Mouse (Mus musculus) forebrain, embryonic 14.5 days (tissue): ENCODE data around the gene Rab11b. TPM values are rescaled to one million over a fixed set of nuclear protein-coding genes. Genes with fewer than 3 reads are reported as not detected.
"Not testable (repeated sequence)": the region's sequence is repeated elsewhere in the genome, so short reads cannot be mapped to it uniquely, and the experiment has no call there.

ENCODE experiments used
- ATAC-seq: fragments of 200-750 bp; cut with Nextera tagmentation; 2 replicates; pipeline ENCODE4 v1.8.0; 2017; ENCODE audit warnings: mild to moderate bottlenecking, moderate library complexity
- DNase-seq: peaks from one replicate; pipeline ENCODE4 v3.0.0-alpha.2; 2015; ENCODE audit warnings: low spot score
- H3K27ac ChIP-seq: fragments of 300-500 bp; sonication (generic); 2 replicates; pipeline ENCODE4 v1.5.1; 2014; ENCODE audit warnings: low read depth, mild to moderate bottlenecking, control low read depth, low read length, moderate library complexity
- H3K27me3 ChIP-seq: fragments of 300-500 bp; sonication (generic); replicated peaks from 2 replicates; pipeline ENCODE4 v1.6.1; 2014; ENCODE audit warnings: low read length, control low read depth, mixed read lengths; ENCODE audit not compliant: control insufficient read depth, insufficient read depth
- H3K36me3 ChIP-seq: fragments of 300-500 bp; sonication (generic); 2 replicates; pipeline ENCODE4 v1.6.1; 2014; ENCODE audit warnings: low read length, control low read depth; ENCODE audit not compliant: control insufficient read depth, insufficient read depth
- H3K4me1 ChIP-seq: fragments of 300-500 bp; sonication (generic); 2 replicates; pipeline ENCODE4 v1.6.1; 2014; ENCODE audit warnings: antibody characterized with exemption, low read length, control low read depth; ENCODE audit not compliant: control insufficient read depth, insufficient read depth
- H3K4me2 ChIP-seq: fragments of 300-500 bp; sonication (generic); 2 replicates; pipeline ENCODE4 v1.6.1; 2014; ENCODE audit warnings: mild to moderate bottlenecking, control low read depth, low read length
- H3K4me3 ChIP-seq: fragments of 300-500 bp; sonication (generic); 2 replicates; pipeline ENCODE4 v1.5.1; 2014; ENCODE audit warnings: low read depth, low read length, control low read depth
- H3K9ac ChIP-seq: fragments of 300-500 bp; sonication (generic); 2 replicates; pipeline ENCODE4 v1.6.1; 2014; ENCODE audit warnings: mild to moderate bottlenecking, low read length, control low read depth, moderate library complexity
- H3K9me3 ChIP-seq: fragments of 300-500 bp; sonication (generic); replicated peaks from 2 replicates; pipeline ENCODE4 v1.6.1; 2016; ENCODE audit warnings: low read length, control low read depth, mixed read lengths; ENCODE audit not compliant: control insufficient read depth
- WGBS: fragments of 180-500 bp; shearing (Covaris S2); extraction: QIAGEN DNeasy Blood & Tissue Kit; methylation state at CpG from one replicate; pipeline ENCODE4 v1.1.7; 2014; 5-methylcytosine and 5-hydroxymethylcytosine counted together
- polyA plus RNA-seq: library from polyadenylated mRNA; unstranded; fragments of >200 nt; fragmentation: Nextera tagmentation; extraction: Ambion mirVana; gene quantifications from 2 replicates; pipeline ENCODE4 v1.2.1, GENCODE M21; 2014

Rab11b gene
- polyA plus RNA-seq, 1 experiment from 2014 or later, result 340 TPM

DNA sequence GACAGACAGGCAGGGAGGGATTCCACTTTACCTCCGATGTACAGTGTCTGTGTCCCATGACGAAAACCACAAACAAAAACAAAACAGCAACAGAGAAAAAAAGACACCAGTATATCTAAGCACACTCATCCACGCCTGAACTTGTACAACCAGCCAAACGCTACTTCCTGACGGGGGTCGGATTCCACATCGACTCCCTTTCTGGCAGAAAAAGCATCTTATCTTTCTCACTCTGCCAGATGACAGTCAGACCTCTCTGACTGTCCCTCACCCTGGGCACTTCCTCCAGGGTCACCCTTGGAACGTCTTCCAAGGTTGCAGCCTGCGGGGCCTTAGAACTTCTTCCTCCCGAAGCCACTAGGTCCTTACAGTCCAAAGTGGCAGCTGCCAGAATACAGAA is 26.8 kb downstream of the Rab11b start:
- H3K9me3 ChIP-seq, H3K4me1 ChIP-seq, H3K4me2 ChIP-seq, DNase-seq, H3K27me3 ChIP-seq, H3K27ac ChIP-seq, ATAC-seq, H3K4me3 ChIP-seq, H3K36me3 ChIP-seq, H3K9ac ChIP-seq: not testable (repeated sequence)
- WGBS, result 89% methylated on average over 10 of the region's 10 CpGs

DNA sequence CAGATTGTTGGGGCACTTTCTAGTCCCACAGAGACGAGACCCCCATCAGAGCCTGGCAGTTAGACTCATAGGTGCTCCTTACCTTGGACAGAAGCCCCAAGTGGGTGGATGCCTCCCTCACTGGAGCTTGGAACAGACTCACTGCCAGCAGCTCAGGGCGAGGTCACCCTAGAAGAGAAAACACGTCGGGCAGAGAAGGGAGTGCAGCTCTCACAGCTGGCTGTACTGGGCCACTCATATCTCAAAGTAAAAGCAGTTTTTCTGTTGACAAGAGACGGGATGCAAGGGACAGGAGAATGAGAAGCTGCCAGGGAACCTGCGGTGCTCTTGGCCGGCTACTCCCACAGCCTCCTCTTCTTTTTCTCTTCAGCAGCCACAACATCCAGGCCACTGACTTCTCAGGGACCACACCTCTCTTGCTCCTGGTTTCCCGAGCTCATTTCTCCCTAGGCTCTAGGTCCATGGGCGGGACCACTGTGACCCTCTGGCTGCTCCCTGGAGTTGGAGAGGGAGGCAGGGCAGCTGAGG is 27.7 kb downstream of the Rab11b start:
- not testable (repeated sequence) for H3K4me3 ChIP-seq, H3K36me3 ChIP-seq, H3K27ac ChIP-seq, H3K4me1 ChIP-seq, H3K4me2 ChIP-seq, H3K9ac ChIP-seq, H3K27me3 ChIP-seq, ATAC-seq, DNase-seq, H3K9me3 ChIP-seq
- WGBS, result 78% methylated on average over 9 of the region's 9 CpGs

GRCm38 (mm10) chr17:33729215-33729614 is 31.1 kb downstream of the Rab11b start:
- Histone ChIP-seq H3K9me3 (no peaks in the 10 kb centered on the region), H3K4me1 (no peaks in the 10 kb centered on the region), H3K4me2 (no peak overlapping the region), H3K36me3 (no peaks in the 10 kb centered on the region), H3K27me3 (no peaks in the 10 kb centered on the region), H3K4me3 (no peak overlapping the region), H3K27ac (no peak overlapping the region), H3K9ac (no peak overlapping the region)
- WGBS, result 69% methylated on average over 2 of the region's 2 CpGs
- ATAC-seq (no peak), DNase-seq (no peak)

- no peak overlapping the region for H3K4me3 ChIP-seq
- H3K4me2 ChIP-seq, result no peak overlapping the region
- H3K36me3 ChIP-seq, result no peaks in the 10 kb centered on the region
- H3K9ac ChIP-seq, result no peak overlapping the region
- no peaks in the 10 kb centered on the region for H3K27me3 ChIP-seq
- 71% methylated on average over 2 of the region's 2 CpGs for WGBS
- H3K4me1 ChIP-seq, result no peaks in the 10 kb centered on the region
- DNase-seq (no peak), ATAC-seq (no peak)
- H3K27ac ChIP-seq, result no peak overlapping the region
- H3K9me3 ChIP-seq, result no peaks in the 10 kb centered on the region
Measured at GRCm38 (mm10) chr17:33728396-33728795, 31.9 kb downstream of the Rab11b start.

DNA sequence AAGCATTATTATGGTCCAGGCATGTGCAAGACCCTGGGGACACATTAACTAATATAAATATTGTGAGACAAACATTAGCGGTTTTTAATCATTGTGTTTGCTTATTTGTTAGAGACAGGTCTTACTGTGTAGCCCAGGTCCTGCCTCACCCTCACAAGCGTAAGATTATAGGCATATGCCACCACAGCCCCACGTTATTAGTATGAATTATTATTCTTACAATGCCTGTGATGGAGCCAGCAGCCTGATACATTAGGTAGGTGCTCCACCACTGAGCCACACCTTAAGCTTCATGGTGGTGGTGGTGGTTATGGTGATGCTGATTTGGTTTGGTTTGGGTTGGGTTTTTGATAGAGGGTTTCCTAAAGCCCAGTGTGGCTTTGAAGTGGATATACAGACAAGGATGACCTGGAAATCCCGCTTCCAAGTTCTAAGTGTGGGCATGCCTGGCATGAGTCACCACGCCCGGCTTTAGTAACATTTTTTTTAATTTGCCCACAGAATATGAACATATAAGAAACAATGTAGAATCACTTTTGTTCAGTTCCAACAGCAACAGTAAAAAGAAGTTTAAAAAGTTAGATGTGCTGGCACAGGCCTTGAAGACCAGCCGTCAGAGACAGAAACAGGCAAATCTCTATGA is 40.5 kb downstream of the Rab11b start:
- peaks cover 3% of the 10 kb centered on the region for H3K4me1 ChIP-seq
- 94% methylated on average over 7 of the region's 7 CpGs for WGBS
- no peak overlapping the region for H3K4me3 ChIP-seq

GRCm38 (mm10) chr17:33718944-33719725 is 41.2 kb downstream of the Rab11b start:
- WGBS, result 45% methylated on average over 10 of the region's 10 CpGs
- Histone ChIP-seq H3K27me3 (no peaks in the 10 kb centered on the region), H3K4me3 (peak overlapping the region; percentile 76), H3K4me1 (peaks cover 3% of the 10 kb centered on the region), H3K27ac (no peak overlapping the region; the same call in 1 of the 2 replicates), H3K9ac (no peak overlapping the region), H3K4me2 (peak overlapping the region; percentile 75), H3K9me3 (no peaks in the 10 kb centered on the region), H3K36me3 (no peaks in the 10 kb centered on the region)
- DNase-seq (no peak), ATAC-seq (peak; percentile 33; the same call in 1 of the 2 replicates)

More for the DNA sequence above, 40.5 kb downstream of the Rab11b start:
- no peak for ATAC-seq
- no peak overlapping the region for H3K27ac ChIP-seq
- H3K9me3 ChIP-seq, result no peaks in the 10 kb centered on the region
- no peak overlapping the region for H3K9ac ChIP-seq
- DNase-seq, result no peak
- no peaks in the 10 kb centered on the region for H3K27me3 ChIP-seq
- no peak overlapping the region for H3K4me2 ChIP-seq
- H3K36me3 ChIP-seq, result no peaks in the 10 kb centered on the region

GRCm38 (mm10) chr17:33718384-33718881 is 41.9 kb downstream of the Rab11b start, which contains the start of gene March2:
TSS of gene March2 (minus strand) at chr17:33718670.
- DNase-seq (peak; percentile 98), ATAC-seq (peak; percentile 100)
- peak within 1 kb of the TSS; percentile 83 for H3K9ac ChIP-seq
- H3K9me3 ChIP-seq, result no peaks in the 10 kb centered on the region
- no peaks in the 10 kb centered on the region for H3K36me3 ChIP-seq
- H3K4me2 ChIP-seq, result peak within 1 kb of the TSS; percentile 75
- peaks cover 3% of the 10 kb centered on the region for H3K4me1 ChIP-seq
- H3K27ac ChIP-seq, result peak within 1 kb of the TSS; percentile 7; the same call in 1 of the 2 replicates
- WGBS, result 0% methylated on average over 46 of the region's 46 CpGs
- H3K27me3 ChIP-seq, result no peaks in the 10 kb centered on the region
- H3K4me3 ChIP-seq, result peak within 1 kb of the TSS; percentile 76

DNA sequence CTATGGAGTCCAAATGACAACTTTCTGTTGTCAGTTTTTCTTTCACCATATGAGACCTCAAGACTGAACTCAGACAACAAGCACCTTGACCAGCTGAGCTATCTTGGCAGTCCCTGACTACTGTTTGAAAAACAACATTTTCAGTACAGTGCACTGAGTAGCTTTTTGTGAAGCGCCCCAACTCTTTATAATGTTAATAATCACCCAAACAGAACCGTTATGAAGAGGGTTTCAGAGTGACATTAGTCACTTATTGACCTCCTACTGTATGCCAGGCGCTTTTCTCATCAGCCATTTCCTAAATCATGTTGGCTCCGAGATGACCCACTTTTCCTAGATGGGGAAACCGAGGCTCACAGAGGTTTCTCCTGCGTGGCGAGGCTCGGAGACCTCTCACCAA is 42.3 kb downstream of the Rab11b start:
- WGBS, result 7% methylated on average over 8 of the region's 8 CpGs

More for the DNA sequence above, 42.3 kb downstream of the Rab11b start:
- Histone ChIP-seq H3K4me2 (peak overlapping the region; percentile 75), H3K36me3 (0 out of 2 replicates have a peak, but pooled peaks cover 2% of the 10 kb centered on the region), H3K9ac (peak overlapping the region; percentile 83), H3K4me1 (peaks cover 3% of the 10 kb centered on the region), H3K27ac (0 out of 2 replicates have a peak overlapping the region, but pooled peaks have one; percentile 7), H3K27me3 (no peaks in the 10 kb centered on the region), H3K9me3 (no peaks in the 10 kb centered on the region), H3K4me3 (peak overlapping the region; percentile 76)
- DNase-seq (peak; percentile 2), ATAC-seq (no peak)
